Mouse (Mus musculus) forebrain, embryonic 12.5 days (tissue): ENCODE measurements around the gene Olfr761. TPM values are rescaled to one million over a fixed set of nuclear protein-coding genes. Genes with fewer than 3 reads are reported as not detected.
"Not testable (repeated sequence)": the region's sequence is repeated elsewhere in the genome, so short reads cannot be mapped to it uniquely, and the experiment has no call there.

Experiments used
- ATAC-seq: fragments of 200-750 bp; cut with Nextera tagmentation; 2 replicates; pipeline ENCODE4 v1.8.0; 2017; ENCODE audit warnings: moderate TSS enrichment; ENCODE audit not compliant: low FRiP score
- H3K27ac ChIP-seq: fragments of 300-500 bp; sonication (generic); 2 replicates; pipeline ENCODE4 v1.5.1; 2016; ENCODE audit warnings: mild to moderate bottlenecking
- H3K27me3 ChIP-seq: fragments of 300-500 bp; sonication (generic); 2 replicates; pipeline ENCODE4 v1.6.1; 2016; ENCODE audit warnings: mild to moderate bottlenecking
- H3K36me3 ChIP-seq: fragments of 300-500 bp; sonication (generic); replicated peaks from 2 replicates; pipeline ENCODE4 v1.6.1; 2016; ENCODE audit warnings: mild to moderate bottlenecking
- H3K4me1 ChIP-seq: fragments of 300-500 bp; sonication (generic); 2 replicates; pipeline ENCODE4 v1.6.1; 2016
- H3K4me2 ChIP-seq: fragments of 300-500 bp; sonication (generic); 2 replicates; pipeline ENCODE4 v1.6.1; 2016; ENCODE audit warnings: mild to moderate bottlenecking, moderate library complexity
- H3K4me3 ChIP-seq: fragments of 300-500 bp; sonication (generic); replicated peaks from 2 replicates; pipeline ENCODE4 v1.5.1; 2016; ENCODE audit warnings: mild to moderate bottlenecking
- H3K9ac ChIP-seq: fragments of 300-500 bp; sonication (generic); 2 replicates; pipeline ENCODE4 v1.6.1; 2016; ENCODE audit warnings: mild to moderate bottlenecking
- H3K9me3 ChIP-seq: fragments of 300-500 bp; sonication (generic); 2 replicates; pipeline ENCODE4 v1.6.1; 2016
- WGBS: fragments of 180-500 bp; shearing (Covaris S2); methylation state at CpG from one replicate; pipeline ENCODE4 v1.1.7; 2016; 5-methylcytosine and 5-hydroxymethylcytosine counted together
- polyA plus RNA-seq: library from polyadenylated mRNA; unstranded; fragments of >200 nt; fragmentation: Nextera tagmentation; extraction: Ambion mirVana; gene quantifications from 2 replicates; pipeline ENCODE4 v1.2.1, GENCODE M21; 2016

Gene Olfr761
- not detected in 2 replicates for polyA plus RNA-seq

DNA sequence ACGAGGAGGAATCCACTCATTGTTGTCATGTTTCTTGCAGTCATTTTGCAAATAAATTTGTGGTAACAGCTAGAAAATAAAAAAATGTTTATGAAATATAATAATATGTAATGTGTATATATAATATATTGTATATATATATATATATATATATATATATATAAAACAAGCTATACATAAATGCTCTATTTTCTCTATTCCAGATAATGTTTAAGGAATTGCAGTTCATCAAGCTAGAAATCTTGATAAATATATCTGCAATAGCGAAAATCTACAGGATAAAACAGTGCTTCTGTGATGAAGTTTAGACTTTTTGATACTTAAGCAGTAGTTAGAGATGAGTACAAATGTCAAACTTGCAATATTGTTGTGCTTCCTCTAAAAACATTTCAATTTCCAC lies at the start of gene Olfr761:
Gene Olfr761 (minus strand): TSS at position 101 of the 400 bp plus-strand sequence.
- no peak for ATAC-seq
- Histone ChIP-seq H3K27ac (no peak within 1 kb of the TSS), H3K4me2 (no peak within 1 kb of the TSS), H3K4me1 (no peaks in the 10 kb centered on the region), H3K9me3 (no peaks in the 10 kb centered on the region), H3K9ac (no peak within 1 kb of the TSS), H3K36me3 (no peaks in the 10 kb centered on the region), H3K27me3 (no peaks in the 10 kb centered on the region), H3K4me3 (no peak within 1 kb of the TSS)
- WGBS = 68% methylated on average over 2 of the region's 2 CpGs

DNA sequence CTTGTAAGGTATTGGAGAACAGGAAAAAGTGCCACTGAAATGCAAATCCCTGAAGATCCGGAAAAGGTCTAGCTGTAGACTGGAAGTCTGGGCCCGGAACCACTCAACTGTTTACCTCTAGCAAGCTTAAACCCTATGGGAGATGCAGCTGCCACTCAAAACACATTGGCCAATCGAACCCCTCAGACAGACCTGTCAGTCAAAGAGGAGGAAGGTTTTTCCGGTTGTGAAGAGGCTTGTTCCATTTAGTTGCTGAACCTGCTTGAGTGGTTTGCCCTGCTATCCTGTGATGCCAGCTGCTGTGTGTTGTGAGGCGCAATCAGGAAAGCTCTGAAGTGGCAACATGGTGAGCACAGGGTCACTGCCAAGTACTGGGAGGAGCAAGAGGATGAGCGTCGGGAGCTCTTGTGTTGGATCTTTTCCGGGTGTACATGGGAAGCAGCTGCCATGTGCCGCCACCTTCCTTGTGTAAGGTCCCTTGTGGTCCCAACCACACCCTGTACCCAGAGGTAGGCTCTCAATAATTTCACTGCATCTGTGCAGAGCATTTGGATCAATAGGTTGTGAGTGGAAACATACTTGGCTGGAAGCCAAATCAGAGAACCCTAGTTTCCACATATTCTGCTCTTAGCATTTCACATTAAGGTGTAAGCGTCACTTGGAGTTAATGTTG lies 42.9 kb upstream of the Olfr761 start:
- no peaks in the 10 kb centered on the region for H3K9me3 ChIP-seq
- H3K4me3 ChIP-seq = no peak overlapping the region
- ATAC-seq = no peak
- no peaks in the 10 kb centered on the region for H3K4me1 ChIP-seq
- H3K9ac ChIP-seq = no peak overlapping the region
- WGBS = 70% methylated on average over 10 of the region's 10 CpGs
- no peak overlapping the region for H3K27ac ChIP-seq
- no peaks in the 10 kb centered on the region for H3K36me3 ChIP-seq
- H3K27me3 ChIP-seq = no peaks in the 10 kb centered on the region
- H3K4me2 ChIP-seq = no peak overlapping the region

DNA sequence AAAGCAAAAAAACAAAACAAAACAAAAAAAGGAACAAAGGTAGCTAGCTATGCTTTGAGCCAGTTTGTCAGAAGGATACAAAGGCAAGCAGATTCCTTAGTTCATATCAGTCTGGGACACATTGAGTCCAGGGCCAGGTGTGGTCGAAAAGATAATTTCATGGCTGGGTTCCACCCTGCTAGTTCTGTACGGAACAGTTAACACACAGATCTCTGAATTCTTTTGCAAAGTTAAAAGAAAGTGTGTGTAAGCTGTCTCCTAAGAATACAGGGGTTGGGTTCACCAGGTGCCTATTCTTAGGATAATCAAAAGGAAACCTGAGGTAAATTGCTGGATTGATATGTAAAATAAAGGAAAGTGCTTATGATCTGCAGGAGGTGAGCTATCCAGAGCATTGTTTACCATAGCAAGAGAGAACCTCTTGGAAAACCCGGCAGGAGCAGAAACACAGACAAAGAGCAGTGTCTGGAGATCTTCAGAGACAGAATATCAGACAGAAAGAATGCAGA lies 37.6 kb upstream of the Olfr761 start:
- ATAC-seq = no peak
- Histone ChIP-seq H3K4me3 (no peak overlapping the region), H3K4me1 (no peaks in the 10 kb centered on the region), H3K9me3 (no peaks in the 10 kb centered on the region), H3K4me2 (no peak overlapping the region), H3K9ac (no peak overlapping the region), H3K27me3 (no peaks in the 10 kb centered on the region), H3K36me3 (no peaks in the 10 kb centered on the region), H3K27ac (no peak overlapping the region)
- 59% methylated on average over 3 of the region's 3 CpGs for WGBS

DNA sequence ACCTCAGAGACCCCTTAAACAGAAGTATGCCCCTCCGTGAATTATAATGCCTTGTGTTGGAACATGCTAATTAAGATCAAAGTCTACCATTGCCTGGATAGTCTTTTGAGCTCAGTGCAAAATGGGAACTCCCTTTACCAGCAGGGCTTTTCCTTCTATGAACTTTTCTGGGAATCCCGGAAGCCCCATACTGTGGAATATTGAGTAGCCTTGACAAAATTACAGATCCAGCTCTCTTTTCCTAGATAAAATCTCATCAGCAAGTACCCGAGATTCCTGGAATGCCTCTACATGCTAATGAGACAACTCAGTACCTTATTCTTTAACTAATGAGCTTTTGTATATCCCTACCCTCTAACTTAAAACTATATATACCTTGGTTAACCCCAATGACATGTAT lies 20.7 kb upstream of the Olfr761 start:
- 88% methylated on average over 3 of the region's 3 CpGs for WGBS
- ATAC-seq = no peak
- Histone ChIP-seq H3K36me3 (no peaks in the 10 kb centered on the region), H3K9ac (no peak overlapping the region), H3K4me2 (no peak overlapping the region), H3K4me1 (no peaks in the 10 kb centered on the region), H3K27me3 (no peaks in the 10 kb centered on the region), H3K4me3 (no peak overlapping the region), H3K9me3 (no peaks in the 10 kb centered on the region), H3K27ac (no peak overlapping the region)

DNA sequence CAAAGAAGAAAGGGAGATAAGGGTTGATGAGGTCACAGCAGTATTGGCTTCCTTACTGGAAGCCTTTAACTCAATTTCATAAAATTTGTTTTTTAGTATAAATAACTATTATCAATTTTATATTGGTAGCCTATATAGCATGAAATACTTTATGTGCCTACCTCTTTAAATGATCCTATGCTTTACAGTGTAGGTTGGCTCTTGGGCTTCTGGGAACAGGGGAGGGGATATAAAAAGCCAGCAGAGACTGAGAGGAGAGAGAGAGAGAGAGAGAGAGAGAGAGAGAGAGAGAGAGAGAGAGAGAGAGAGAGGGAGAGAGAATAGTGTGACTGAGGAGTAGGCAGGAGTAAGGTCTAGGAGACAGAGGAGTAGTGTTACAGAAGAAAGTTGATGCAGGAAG lies 32.6 kb downstream of the Olfr761 start, which contains the start of gene Olfr128:
Gene Olfr128 (plus strand): TSS at position 301 of the 400 bp plus-strand sequence.
- no peaks in the 10 kb centered on the region for H3K4me1 ChIP-seq
- H3K4me2 ChIP-seq = no peak within 1 kb of the TSS
- H3K9me3 ChIP-seq = no peaks in the 10 kb centered on the region
- no peak within 1 kb of the TSS for H3K4me3 ChIP-seq
- no peak within 1 kb of the TSS for H3K9ac ChIP-seq
- no peak within 1 kb of the TSS for H3K27ac ChIP-seq
- no peaks in the 10 kb centered on the region for H3K36me3 ChIP-seq
- H3K27me3 ChIP-seq = no peaks in the 10 kb centered on the region
- ATAC-seq = no peak

DNA sequence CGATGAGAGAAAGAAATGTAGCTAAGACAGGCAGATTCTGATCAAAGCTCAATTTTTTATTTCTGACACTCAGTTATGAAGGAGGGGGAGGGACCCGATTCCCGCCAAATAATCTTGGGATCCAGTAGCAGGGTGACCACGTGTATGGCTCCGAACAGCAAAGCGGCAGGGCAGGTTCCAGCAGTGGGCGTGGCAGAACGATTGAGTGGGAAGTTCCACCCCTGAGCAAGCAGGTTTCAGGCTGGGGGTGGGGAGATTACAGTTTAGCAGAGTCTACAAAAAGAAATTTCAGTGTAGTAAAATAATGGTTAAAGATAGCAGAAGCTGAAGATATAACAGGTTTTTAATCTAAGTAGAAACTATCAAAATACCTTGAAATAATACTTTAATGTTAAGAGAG lies 46.1 kb downstream of the Olfr761 start:
- H3K27me3 ChIP-seq, H3K9me3 ChIP-seq, H3K36me3 ChIP-seq, H3K9ac ChIP-seq, H3K27ac ChIP-seq, H3K4me1 ChIP-seq, H3K4me3 ChIP-seq, ATAC-seq, H3K4me2 ChIP-seq: not testable (repeated sequence)
- 76% methylated on average over 8 of the region's 8 CpGs for WGBS

Other genes starting within 250 kb of the Olfr761 start
- not detected in 2 replicates for gene Olfr120, start 231.3 kb downstream of the Olfr761 start, polyA plus RNA-seq
- gene Olfr121, start 204.2 kb downstream of the Olfr761 start, polyA plus RNA-seq = not detected in 2 replicates
- not detected in 2 replicates for gene Olfr122, start 184.5 kb downstream of the Olfr761 start, polyA plus RNA-seq
- gene Olfr123, start 159.6 kb downstream of the Olfr761 start, polyA plus RNA-seq = not detected in 2 replicates
- not detected in 2 replicates for gene Olfr124, start 153.2 kb downstream of the Olfr761 start, polyA plus RNA-seq
- gene Olfr125, start 120.1 kb downstream of the Olfr761 start, polyA plus RNA-seq = not detected in 2 replicates
- not detected in 2 replicates for gene Olfr126, start 105.6 kb downstream of the Olfr761 start, polyA plus RNA-seq
- not detected in 2 replicates for gene Olfr127, start 52.6 kb downstream of the Olfr761 start, polyA plus RNA-seq
- gene Olfr128, start 32.5 kb downstream of the Olfr761 start, polyA plus RNA-seq = not detected in 2 replicates
- gene Olfr129, start 107.0 kb upstream of the Olfr761 start, polyA plus RNA-seq = 0.05 TPM in 1 of 2 replicates, not detected in the other
- gene Olfr130, start 110.8 kb upstream of the Olfr761 start, polyA plus RNA-seq = not detected in 2 replicates
- gene Olfr131, start 135.6 kb upstream of the Olfr761 start, polyA plus RNA-seq = not detected in 2 replicates
- gene Olfr132, start 181.4 kb upstream of the Olfr761 start, polyA plus RNA-seq = not detected in 2 replicates
- gene Olfr133, start 192.2 kb upstream of the Olfr761 start, polyA plus RNA-seq = not detected in 2 replicates
- gene Olfr134, start 218.3 kb upstream of the Olfr761 start, polyA plus RNA-seq = not detected in 2 replicates